In the genomic region with DNA sequence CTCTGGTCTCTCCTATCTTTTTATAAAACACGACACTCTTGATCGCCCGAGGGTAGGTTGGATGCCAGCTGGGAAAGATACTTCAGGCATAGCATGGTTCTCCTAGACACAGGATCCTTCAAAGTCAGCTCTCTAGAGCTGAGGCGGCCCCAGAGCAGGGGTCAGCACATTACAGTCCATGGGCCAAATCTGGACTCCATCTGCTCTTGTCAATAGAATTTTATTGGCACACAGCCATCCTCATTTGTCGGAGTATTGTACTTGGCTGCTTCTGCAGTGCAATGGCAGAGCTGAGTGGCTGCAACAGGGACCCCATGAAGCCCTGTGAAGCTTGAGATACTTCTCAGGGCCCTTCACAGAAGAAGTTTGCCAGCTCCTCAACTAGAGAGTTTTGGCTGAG, we compare ENCODE assay signal across 13 mouse cellular contexts. TPM values are rescaled to one million over a fixed set of nuclear protein-coding genes. Genes with fewer than 3 reads are reported as not detected.
DNase-seq lines count a peak whose midpoint lies in the region; ATAC-seq lines count a peak whose summit lies in the region.
"Had no signal": no experiment of that assay in that cellular context is flagged by ENCODE, and none has a peak within 500 bp of the region (broad histone marks: within the 10 kb centered on the region; RNA-seq: fewer than 3 reads in every experiment).

No protein-coding gene starts in this region.

- no peak overlapping the region for H3K4me3 ChIP-seq in kidney, embryonic 14.5 days (ENCODE audit: low read length)
- no peak overlapping the region for H3K4me3 ChIP-seq in limb, embryonic 15.5 days
- H3K4me3 ChIP-seq: limb, embryonic 12.5 days had no signal

- H3K9ac ChIP-seq in kidney, embryonic 14.5 days (ENCODE audit: low read depth, low read length), result no peak overlapping the region
- no peak overlapping the region for H3K9ac ChIP-seq in limb, embryonic 15.5 days
- H3K9ac ChIP-seq: limb, embryonic 12.5 days had no signal

- H3K9me3 ChIP-seq in kidney, embryonic 14.5 days (ENCODE audit: control insufficient read depth, low read length), result peaks cover 3% of the 10 kb centered on the region; the same call in 1 of the 2 replicates
- H3K9me3 ChIP-seq in limb, embryonic 15.5 days, result no peaks in the 10 kb centered on the region
- H3K9me3 ChIP-seq: limb, embryonic 12.5 days had no signal

- no peak overlapping the region for H3K4me2 ChIP-seq in kidney, embryonic 14.5 days (replicated peaks; ENCODE audit: low read depth, low read length)
- H3K4me2 ChIP-seq in limb, embryonic 15.5 days, result no peak overlapping the region
- H3K4me2 ChIP-seq: limb, embryonic 12.5 days had no signal

- WGBS in kidney, embryonic 14.5 days, result 60% methylated on average over 5 of the region's 5 CpGs
- WGBS in limb, embryonic 15.5 days, result 50% methylated on average over 5 of the region's 5 CpGs

- no peaks in the 10 kb centered on the region for H3K27me3 ChIP-seq in kidney, embryonic 14.5 days (ENCODE audit: control insufficient read depth, insufficient read depth, low read length)
- H3K27me3 ChIP-seq in limb, embryonic 15.5 days, result no peaks in the 10 kb centered on the region
- H3K27me3 ChIP-seq: limb, embryonic 12.5 days had no signal

- peaks cover 14% of the 10 kb centered on the region for H3K4me1 ChIP-seq in kidney, embryonic 14.5 days (ENCODE audit: control insufficient read depth, insufficient read depth, low read length)
- H3K4me1 ChIP-seq in limb, embryonic 15.5 days, result peaks cover 18% of the 10 kb centered on the region

- DNase-seq in cerebellum, postnatal 10 days, result peak; percentile 29 to 53
- no peak for DNase-seq in cerebellum, adult 9-10 months
- no peak for DNase-seq in kidney, adult 18-20 months
- DNase-seq in lung, postnatal 10 days, result peak; percentile 27
- DNase-seq in lung, postnatal 25 days (ENCODE audit: low spot score), result no peak
- no peak for DNase-seq in ovary, postnatal 36 days (ENCODE audit: low spot score)
- DNase-seq: layer of hippocampus, postnatal 36 days; lung, postnatal 14 days; thymus, postnatal 36 days had no signal

- ATAC-seq in kidney, embryonic 14.5 days (ENCODE audit: low FRiP score, low TSS enrichment), result peak; percentile 33; the same call in 1 of the 2 replicates
- peak; percentile 58; the same call in 1 of the 2 replicates for ATAC-seq in limb, embryonic 15.5 days (ENCODE audit: insufficient number of reproducible peaks, low FRiP score, low TSS enrichment, low read depth)
- ATAC-seq: hindbrain, embryonic 16.5 days had no signal

- H3K27ac ChIP-seq in kidney, embryonic 14.5 days (ENCODE audit: low read depth, low read length), result no peak overlapping the region
- peak overlapping the region; percentile 22; the same call in 1 of the 2 replicates for H3K27ac ChIP-seq in limb, embryonic 15.5 days
- H3K27ac ChIP-seq: limb, embryonic 12.5 days had no signal

- H3K36me3 ChIP-seq in kidney, embryonic 14.5 days (ENCODE audit: control insufficient read depth, insufficient read depth, low read length), result no peaks in the 10 kb centered on the region
- H3K36me3 ChIP-seq in limb, embryonic 15.5 days, result no peaks in the 10 kb centered on the region
- H3K36me3 ChIP-seq: limb, embryonic 12.5 days had no signal

RNA-seq across cellular contexts. Expression of gene Igfbp2, which starts 9.1 kb away (rescaled TPM):
- polyA plus RNA-seq in kidney, embryonic 14.5 days (2014; fragmentation: Nextera tagmentation; extraction: Ambion mirVana), result 148 and 171 TPM in 2 replicates
- 379 and 399 TPM in 2 replicates for polyA plus RNA-seq in limb, embryonic 15.5 days (2015; fragmentation: Nextera tagmentation; extraction: Ambion mirVana)

RNA-seq across cellular contexts. Expression of gene Igfbp5, which starts 59.5 kb away (rescaled TPM):
- 56.4 and 61.4 TPM in 2 replicates for polyA plus RNA-seq in kidney, embryonic 14.5 days (2014; fragmentation: Nextera tagmentation; extraction: Ambion mirVana)
- polyA plus RNA-seq in limb, embryonic 15.5 days (2015; fragmentation: Nextera tagmentation; extraction: Ambion mirVana), result 108 and 118 TPM in 2 replicates

Comparison
In these comparisons a context has a peak if more than half of its experiments do, and no peak if none do; other contexts are left out.
1. DNase-seq: peak in cerebellum, postnatal 10 days (2 of 2) and lung, postnatal 10 days (single experiment); none in cerebellum, adult 9-10 months (single experiment), kidney, adult 18-20 months (single experiment), lung, postnatal 25 days (single experiment) and ovary, postnatal 36 days (single experiment).